Mouse (Mus musculus): ENCODE data around the gene Rusc2. TPM values are rescaled to one million over a fixed set of nuclear protein-coding genes. Genes with fewer than 3 reads are reported as not detected.

Rusc2 gene
- polyA plus RNA-seq, 1 experiment from 2014 or later = 33.4 TPM

- peaks cover 25% of the 10 kb centered on the region for H3K4me1 ChIP-seq (replicated peaks)
- peak overlapping the region; percentile 9; the same call in 1 of the 2 replicates for H3K27ac ChIP-seq
- no peak for DNase-seq (ENCODE audit: low spot score)
- no peaks in the 10 kb centered on the region for H3K36me3 ChIP-seq
- no peak overlapping the region for H3K4me3 ChIP-seq
- 70% methylated on average over 9 of the region's 9 CpGs for WGBS
- no peaks in the 10 kb centered on the region for H3K27me3 ChIP-seq (ENCODE audit: insufficient read depth, poor library complexity, severe bottlenecking)
- H3K9me3 ChIP-seq = no peaks in the 10 kb centered on the region
These were observed 8.2 kb downstream of the Rusc2 start for GRCm38 (mm10) chr4:43389845-43390440.

GRCm38 (mm10) chr4:43391521-43392050 is 9.8 kb downstream of the Rusc2 start:
- WGBS = 66% methylated on average over 3 of the region's 3 CpGs
- Histone ChIP-seq H3K27ac (no peak overlapping the region), H3K9me3 (no peaks in the 10 kb centered on the region), H3K27me3 (ENCODE audit: insufficient read depth, poor library complexity, severe bottlenecking) (no peaks in the 10 kb centered on the region), H3K36me3 (no peaks in the 10 kb centered on the region), H3K4me3 (no peak overlapping the region), H3K4me1 (replicated peaks) (peaks cover 25% of the 10 kb centered on the region)
- DNase-seq (ENCODE audit: low spot score) = no peak

- Histone ChIP-seq H3K9me3 (no peaks in the 10 kb centered on the region), H3K27ac (peak overlapping the region; percentile 70), H3K36me3 (no peaks in the 10 kb centered on the region), H3K27me3 (ENCODE audit: insufficient read depth, poor library complexity, severe bottlenecking) (no peaks in the 10 kb centered on the region), H3K4me1 (replicated peaks) (peaks cover 40% of the 10 kb centered on the region), H3K4me3 (no peak overlapping the region)
- peak; percentile 38 for DNase-seq (ENCODE audit: low spot score)
- WGBS = 62% methylated on average over 15 of the region's 15 CpGs
These were observed 12.6 kb downstream of the Rusc2 start for GRCm38 (mm10) chr4:43394345-43394891.

GRCm38 (mm10) chr4:43395147-43395546 is 13.4 kb downstream of the Rusc2 start:
- peaks cover 43% of the 10 kb centered on the region for H3K4me1 ChIP-seq (replicated peaks)
- 92% methylated on average over 5 of the region's 5 CpGs for WGBS
- DNase-seq (ENCODE audit: low spot score) = no peak
- peak overlapping the region; percentile 70; the same call in 1 of the 2 replicates for H3K27ac ChIP-seq
- no peaks in the 10 kb centered on the region for H3K36me3 ChIP-seq
- no peak overlapping the region for H3K4me3 ChIP-seq
- no peaks in the 10 kb centered on the region for H3K9me3 ChIP-seq
- H3K27me3 ChIP-seq (ENCODE audit: insufficient read depth, poor library complexity, severe bottlenecking) = no peaks in the 10 kb centered on the region

- no peaks in the 10 kb centered on the region for H3K36me3 ChIP-seq
- no peak overlapping the region for H3K4me3 ChIP-seq
- H3K9me3 ChIP-seq = no peaks in the 10 kb centered on the region
- WGBS = 76% methylated on average over 9 of the region's 9 CpGs
- DNase-seq (ENCODE audit: low spot score) = no peak
- no peaks in the 10 kb centered on the region for H3K27me3 ChIP-seq (ENCODE audit: insufficient read depth, poor library complexity, severe bottlenecking)
- no peak overlapping the region for H3K27ac ChIP-seq
- H3K4me1 ChIP-seq (replicated peaks) = peaks cover 48% of the 10 kb centered on the region
These were observed 14.1 kb downstream of the Rusc2 start for GRCm38 (mm10) chr4:43395836-43396235.

- WGBS = 89% methylated on average over 5 of the region's 5 CpGs
- H3K9me3 ChIP-seq = no peaks in the 10 kb centered on the region
- no peaks in the 10 kb centered on the region for H3K27me3 ChIP-seq (ENCODE audit: insufficient read depth, poor library complexity, severe bottlenecking)
These were observed 14.6 kb downstream of the Rusc2 start for GRCm38 (mm10) chr4:43396381-43396780.

GRCm38 (mm10) chr4:43398014-43398413 is 16.2 kb downstream of the Rusc2 start:
- Histone ChIP-seq H3K4me1 (replicated peaks) (peaks cover 49% of the 10 kb centered on the region), H3K4me3 (no peak overlapping the region), H3K9me3 (no peaks in the 10 kb centered on the region), H3K27ac (0 out of 2 replicates have a peak overlapping the region, but pooled peaks have one; percentile 3), H3K27me3 (ENCODE audit: insufficient read depth, poor library complexity, severe bottlenecking) (no peaks in the 10 kb centered on the region), H3K36me3 (no peaks in the 10 kb centered on the region)
- DNase-seq (ENCODE audit: low spot score) = no peak
- 75% methylated on average over 4 of the region's 4 CpGs for WGBS

More at GRCm38 (mm10) chr4:43396381-43396780, 14.6 kb downstream of the Rusc2 start:
- no peak overlapping the region for H3K4me3 ChIP-seq
- H3K36me3 ChIP-seq = no peaks in the 10 kb centered on the region
- H3K27ac ChIP-seq = no peak overlapping the region
- peaks cover 53% of the 10 kb centered on the region for H3K4me1 ChIP-seq (replicated peaks)
- no peak for DNase-seq (ENCODE audit: low spot score)

- Histone ChIP-seq H3K9me3 (no peaks in the 10 kb centered on the region), H3K27me3 (ENCODE audit: insufficient read depth, poor library complexity, severe bottlenecking) (no peaks in the 10 kb centered on the region), H3K27ac (peak overlapping the region; percentile 66; the same call in 1 of the 2 replicates), H3K4me1 (replicated peaks) (peaks cover 47% of the 10 kb centered on the region), H3K36me3 (no peaks in the 10 kb centered on the region), H3K4me3 (no peak overlapping the region)
- 74% methylated on average over 17 of the region's 17 CpGs for WGBS
- no peak for DNase-seq (ENCODE audit: low spot score)
These were observed 17.1 kb downstream of the Rusc2 start for GRCm38 (mm10) chr4:43398829-43399331.

- WGBS = 85% methylated on average over 31 of the region's 31 CpGs
- Histone ChIP-seq H3K27ac (peak overlapping the region; percentile 66; the same call in 1 of the 2 replicates), H3K27me3 (ENCODE audit: insufficient read depth, poor library complexity, severe bottlenecking) (no peaks in the 10 kb centered on the region), H3K4me3 (no peak overlapping the region), H3K9me3 (no peaks in the 10 kb centered on the region), H3K4me1 (replicated peaks) (peaks cover 41% of the 10 kb centered on the region), H3K36me3 (no peaks in the 10 kb centered on the region)
- no peak for DNase-seq (ENCODE audit: low spot score)
These were observed 17.8 kb downstream of the Rusc2 start for GRCm38 (mm10) chr4:43399391-43400131.

- H3K4me3 ChIP-seq = no peak overlapping the region
- DNase-seq (ENCODE audit: low spot score) = peak; percentile 54
- 39% methylated on average over 10 of the region's 10 CpGs for WGBS
These were observed 19.2 kb downstream of the Rusc2 start for GRCm38 (mm10) chr4:43400976-43401375.

GRCm38 (mm10) chr4:43401486-43401885 is 19.7 kb downstream of the Rusc2 start:
- Histone ChIP-seq H3K4me3 (no peak overlapping the region), H3K36me3 (no peaks in the 10 kb centered on the region), H3K27ac (peak overlapping the region; percentile 59; the same call in 1 of the 2 replicates), H3K9me3 (no peaks in the 10 kb centered on the region), H3K4me1 (replicated peaks) (peaks cover 52% of the 10 kb centered on the region), H3K27me3 (ENCODE audit: insufficient read depth, poor library complexity, severe bottlenecking) (no peaks in the 10 kb centered on the region)
- no peak for DNase-seq (ENCODE audit: low spot score)
- 88% methylated on average over 10 of the region's 10 CpGs for WGBS

More at GRCm38 (mm10) chr4:43400976-43401375, 19.2 kb downstream of the Rusc2 start:
- Histone ChIP-seq H3K27ac (peak overlapping the region; percentile 59), H3K36me3 (no peaks in the 10 kb centered on the region), H3K9me3 (no peaks in the 10 kb centered on the region), H3K27me3 (ENCODE audit: insufficient read depth, poor library complexity, severe bottlenecking) (no peaks in the 10 kb centered on the region), H3K4me1 (replicated peaks) (peaks cover 47% of the 10 kb centered on the region)

GRCm38 (mm10) chr4:43402212-43402611 is 20.4 kb downstream of the Rusc2 start:
- WGBS = 89% methylated on average over 9 of the region's 9 CpGs
- no peaks in the 10 kb centered on the region for H3K9me3 ChIP-seq
- no peak overlapping the region for H3K4me3 ChIP-seq
- no peaks in the 10 kb centered on the region for H3K27me3 ChIP-seq (ENCODE audit: insufficient read depth, poor library complexity, severe bottlenecking)
- no peak for DNase-seq (ENCODE audit: low spot score)
- H3K36me3 ChIP-seq = no peaks in the 10 kb centered on the region
- H3K4me1 ChIP-seq (replicated peaks) = peaks cover 59% of the 10 kb centered on the region
- H3K27ac ChIP-seq = no peak overlapping the region
